Comparison of ENCODE assay signal across 11 mouse cellular contexts in genomic region chr8:46869521-46869925, GRCm38 (mm10).
A peak's percentile ranks its signal among the peaks of the same experiment; 100 is the strongest.
DNase-seq lines count a peak whose midpoint lies in the region; ATAC-seq and TF ChIP-seq lines count a peak whose summit lies in the region.
"Had no signal": no experiment of that assay in that cellular context is flagged by ENCODE, and none has a peak within 500 bp of the region (broad histone marks: within the 10 kb centered on the region; RNA-seq: fewer than 3 reads in every experiment).

No protein-coding gene starts in this region.

- H3K27me3 ChIP-seq in lung, postnatal 0 days (replicated peaks; ENCODE audit: insufficient read depth, low read length): no peaks in the 10 kb centered on the region

- H3K4me2 ChIP-seq in lung, postnatal 0 days (replicated peaks; ENCODE audit: low read depth, low read length): no peak overlapping the region

- TF ChIP-seq CTCF in lung, postnatal 0 days (IDR thresholded peaks at IDR 0.05): no peak
- no peak for TF ChIP-seq CTCF in left cerebral cortex, adult 2 months (IDR thresholded peaks at IDR 0.05)

- no peaks in the 10 kb centered on the region for H3K36me3 ChIP-seq in lung, postnatal 0 days (ENCODE audit: insufficient read depth, low read length)

- peak; percentile 83 for ATAC-seq in lung, postnatal 0 days
- ATAC-seq: hindbrain, postnatal 0 days had no signal

- no peak overlapping the region for H3K9ac ChIP-seq in lung, postnatal 0 days (replicated peaks; ENCODE audit: low read depth)

- intact Hi-C loops in left cerebral cortex, adult 2 months (cut with DNase I): loop anchor here (5.0 kb wide), 1 partner anchor 63 kb away; no protein-coding TSS in a partner anchor

- peak; percentile 26 for DNase-seq in urinary bladder, postnatal 25 days (ENCODE audit: low spot score)
- DNase-seq in urinary bladder, postnatal 10 days (ENCODE audit: low spot score): no peak
- DNase-seq in fibroblast of lung, adult 2 months (ENCODE audit: low read depth): peak; percentile 96
- DNase-seq in lung, postnatal 0 days (ENCODE audit: low spot score): peak; percentile 91
- no peak for DNase-seq in thymus, postnatal 10 days (ENCODE audit: low spot score in 2 of 2)
- DNase-seq in cerebellum, adult 8-10 months: no peak
- DNase-seq in frontal cortex, postnatal 25 days (ENCODE audit: low spot score in 2 of 2): no peak
- no peak for DNase-seq in left cerebral cortex, adult 2 months (ENCODE audit: extremely low spot score in 1 of 2, low spot score in 2 of 2)
- DNase-seq: midbrain, embryonic 14.5 days; retina, postnatal 1 day had no signal

- no peaks in the 10 kb centered on the region for H3K9me3 ChIP-seq in lung, postnatal 0 days (ENCODE audit: low read length)

- 43% methylated on average over 6 of the region's 6 CpGs for WGBS in lung, postnatal 0 days

- TF ChIP-seq EP300 in lung, postnatal 0 days (IDR thresholded peaks at IDR 0.05): peak; percentile 76

- peaks cover 14% of the 10 kb centered on the region; the same call in 1 of the 2 replicates for H3K4me1 ChIP-seq in lung, postnatal 0 days (ENCODE audit: insufficient read depth, low read depth, low read length)

- peak overlapping the region; percentile 87 for H3K27ac ChIP-seq in lung, postnatal 0 days (ENCODE audit: low read length)
- no peak overlapping the region for H3K27ac ChIP-seq in left cerebral cortex, adult 2 months
- H3K27ac ChIP-seq: hindbrain, postnatal 0 days had no signal

- no peak overlapping the region for H3K4me3 ChIP-seq in lung, postnatal 0 days (ENCODE audit: low read depth, low read length)
- no peak overlapping the region for H3K4me3 ChIP-seq in left cerebral cortex, adult 2 months

Comparison
In these comparisons a context has a peak if more than half of its experiments do, and no peak if none do; other contexts are left out.
1. DNase-seq: peak in urinary bladder, postnatal 25 days (single experiment), fibroblast of lung, adult 2 months (single experiment) and lung, postnatal 0 days (single experiment); none in urinary bladder, postnatal 10 days (single experiment), thymus, postnatal 10 days (0 of 2), cerebellum, adult 8-10 months (single experiment), frontal cortex, postnatal 25 days (0 of 2) and left cerebral cortex, adult 2 months (0 of 2).